Mouse (Mus musculus): ENCODE measurements around the gene Spata7. TPM values are rescaled to one million over a fixed set of nuclear protein-coding genes. Genes with fewer than 3 reads are reported as not detected.

Spata7 gene
- total and polyA plus RNA-seq, 2 experiments = 0.43 to 3.5 TPM

DNA sequence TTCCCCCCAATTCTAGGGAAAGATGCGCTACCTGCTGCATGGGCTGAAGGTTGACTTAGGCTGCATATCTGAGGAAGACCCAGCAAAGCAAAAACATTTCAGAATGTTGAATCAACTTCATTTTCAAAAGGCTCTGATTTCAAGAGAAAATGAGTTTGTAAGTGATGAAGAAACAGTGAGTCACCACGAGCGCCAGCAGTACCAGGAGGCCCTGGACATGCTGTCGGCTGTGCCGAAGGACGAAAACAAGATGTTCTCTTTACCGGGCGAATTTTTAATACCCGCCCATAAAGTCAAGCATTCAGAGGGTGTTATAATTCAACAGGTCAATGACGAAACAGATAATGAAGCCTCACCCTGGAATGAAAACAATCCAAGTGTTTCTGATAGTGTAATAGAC is 41.1 kb downstream of the Spata7 start:
- no peak for TF ChIP-seq POLR2A (IDR thresholded peaks at IDR 0.05; ENCODE audit: extremely low read depth, insufficient read depth, low read length)
- 91% methylated on average over 10 of the region's 10 CpGs for WGBS
- H3K4me3 ChIP-seq (ENCODE audit: insufficient read depth, low read depth, low read length) = no peak overlapping the region
- H3K36me3 ChIP-seq (ENCODE audit: control insufficient read depth, insufficient read depth, low read length) = no peaks in the 10 kb centered on the region
- no peaks in the 10 kb centered on the region for H3K27me3 ChIP-seq (ENCODE audit: control insufficient read depth, insufficient read depth, low read length)
- no peak for DNase-seq (ENCODE audit: extremely low read depth, low read depth, low spot score)
- no peaks in the 10 kb centered on the region for H3K79me2 ChIP-seq (ENCODE audit: control insufficient read depth, insufficient read depth, low read length)
- H3K4me1 ChIP-seq (ENCODE audit: control insufficient read depth, insufficient read depth, low read length) = no peaks in the 10 kb centered on the region
- no peak overlapping the region for H3K27ac ChIP-seq (replicated peaks; ENCODE audit: insufficient read depth, low read depth, low read length)
- H3K9ac ChIP-seq (ENCODE audit: low read depth, low read length) = no peak overlapping the region

DNA sequence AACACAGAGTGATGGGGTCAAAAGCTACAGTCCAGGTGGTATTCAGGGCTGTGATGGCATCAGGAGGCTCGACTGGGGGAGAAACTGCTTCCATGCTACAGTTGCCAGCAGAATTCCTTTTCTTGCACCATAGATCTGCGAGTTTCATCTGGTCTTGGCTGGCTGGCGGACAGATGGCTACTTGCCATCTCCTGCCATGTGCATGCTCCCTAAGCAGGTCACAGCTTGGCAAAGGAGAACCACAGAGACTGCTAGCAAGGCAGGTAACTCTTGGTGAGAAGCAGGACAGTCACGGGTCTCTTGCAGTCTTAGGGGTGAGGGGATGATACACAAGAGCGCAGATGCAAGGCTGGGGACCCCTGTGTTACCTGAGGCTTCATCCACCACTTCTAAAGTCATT is 41.9 kb downstream of the Spata7 start:
- 64% methylated on average over 5 of the region's 5 CpGs for WGBS
- Histone ChIP-seq H3K4me3 (ENCODE audit: insufficient read depth, low read depth, low read length) (no peak overlapping the region), H3K79me2 (ENCODE audit: control insufficient read depth, insufficient read depth, low read length) (no peaks in the 10 kb centered on the region), H3K9ac (ENCODE audit: low read depth, low read length) (no peak overlapping the region), H3K36me3 (ENCODE audit: control insufficient read depth, insufficient read depth, low read length) (no peaks in the 10 kb centered on the region), H3K4me1 (ENCODE audit: control insufficient read depth, insufficient read depth, low read length) (no peaks in the 10 kb centered on the region), H3K27me3 (ENCODE audit: control insufficient read depth, insufficient read depth, low read length) (no peaks in the 10 kb centered on the region), H3K27ac (replicated peaks; ENCODE audit: insufficient read depth, low read depth, low read length) (no peak overlapping the region)
- DNase-seq (ENCODE audit: extremely low read depth, low read depth, low spot score) = peak; percentile 40
- no peak for TF ChIP-seq POLR2A (IDR thresholded peaks at IDR 0.05; ENCODE audit: extremely low read depth, insufficient read depth, low read length)
- TF ChIP-seq CTCF (IDR thresholded peaks at IDR 0.05; ENCODE audit: low read depth, low read length) = no peak

DNA sequence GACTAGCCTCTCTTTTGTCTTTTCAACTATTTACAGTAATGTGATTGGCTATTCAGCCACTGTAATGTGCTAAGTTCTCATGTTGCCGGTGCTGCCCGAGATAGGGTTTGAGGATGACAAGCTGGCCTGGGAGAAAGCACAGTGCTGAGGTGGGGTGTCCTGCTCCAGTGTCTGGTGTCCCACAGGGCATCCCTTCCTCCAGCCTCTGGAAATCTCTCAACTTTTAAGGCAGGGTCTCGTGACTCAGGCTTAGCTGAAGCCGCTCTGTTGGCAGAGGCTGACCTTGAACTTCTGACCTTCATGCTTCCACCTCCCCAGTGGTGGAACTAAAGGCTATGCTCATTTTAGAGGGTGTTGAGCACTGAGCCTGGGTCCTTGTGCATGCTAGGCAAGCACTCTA is 42.5 kb downstream of the Spata7 start:
- no peak for DNase-seq (ENCODE audit: extremely low read depth, low read depth, low spot score)
- TF ChIP-seq POLR2A (IDR thresholded peaks at IDR 0.05; ENCODE audit: extremely low read depth, insufficient read depth, low read length) (no peak), CTCF (IDR thresholded peaks at IDR 0.05; ENCODE audit: low read depth, low read length) (no peak)
- Histone ChIP-seq H3K27me3 (ENCODE audit: control insufficient read depth, insufficient read depth, low read length) (no peaks in the 10 kb centered on the region), H3K4me3 (ENCODE audit: insufficient read depth, low read depth, low read length) (no peak overlapping the region), H3K4me1 (ENCODE audit: control insufficient read depth, insufficient read depth, low read length) (no peaks in the 10 kb centered on the region), H3K9ac (ENCODE audit: low read depth, low read length) (no peak overlapping the region), H3K79me2 (ENCODE audit: control insufficient read depth, insufficient read depth, low read length) (no peaks in the 10 kb centered on the region), H3K27ac (replicated peaks; ENCODE audit: insufficient read depth, low read depth, low read length) (no peak overlapping the region), H3K36me3 (ENCODE audit: control insufficient read depth, insufficient read depth, low read length) (no peaks in the 10 kb centered on the region)
- 72% methylated on average over 4 of the region's 4 CpGs for WGBS

DNA sequence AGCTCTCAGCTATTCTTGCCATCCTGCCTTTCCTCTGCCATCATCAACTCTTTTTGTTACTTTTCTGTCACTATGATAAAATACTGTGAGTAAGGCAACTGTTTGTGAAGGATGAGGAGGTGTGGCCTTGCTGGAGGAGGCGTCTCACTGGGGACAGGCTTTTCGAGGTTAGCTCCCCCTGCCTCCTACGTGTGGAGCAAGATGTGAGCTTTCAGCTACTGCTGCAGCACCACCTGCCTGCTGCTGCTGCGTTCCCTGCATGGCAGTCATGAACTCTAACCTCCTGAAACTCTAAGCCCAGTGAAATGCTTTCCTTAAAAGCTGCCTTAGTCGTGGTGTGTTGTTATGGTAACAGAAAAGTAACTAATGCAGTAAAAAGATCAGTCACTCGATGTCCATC is 45.9 kb downstream of the Spata7 start:
- H3K4me3 ChIP-seq (ENCODE audit: insufficient read depth, low read depth, low read length) = no peak overlapping the region
- TF ChIP-seq CTCF (IDR thresholded peaks at IDR 0.05; ENCODE audit: low read depth, low read length) = no peak
- TF ChIP-seq POLR2A (IDR thresholded peaks at IDR 0.05; ENCODE audit: extremely low read depth, insufficient read depth, low read length) = no peak
- WGBS = 78% methylated on average over 6 of the region's 6 CpGs

DNA sequence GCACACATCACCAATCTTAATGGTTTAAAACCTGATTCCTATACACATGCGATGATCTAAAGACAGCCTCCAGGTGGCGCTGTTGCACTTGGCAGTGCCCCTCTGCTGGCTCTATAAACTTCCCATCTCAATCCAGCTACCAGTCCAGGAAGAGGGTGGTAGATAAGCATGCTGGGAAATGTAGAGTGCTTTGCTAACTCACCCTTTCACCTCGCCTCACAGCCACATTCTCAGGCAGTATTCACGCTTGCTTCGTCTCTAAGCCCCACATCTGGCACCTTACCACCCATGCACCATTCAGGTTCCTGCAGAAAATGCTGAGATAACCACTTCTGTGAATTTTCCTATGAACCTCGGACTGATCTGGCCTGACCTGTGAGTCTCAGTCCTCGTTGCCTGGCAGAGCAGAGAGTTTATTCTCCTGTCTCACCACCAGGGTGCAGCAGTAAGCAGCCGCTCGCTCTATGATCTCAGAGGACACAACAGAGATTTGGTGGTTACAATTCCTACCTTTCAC is 46.7 kb downstream of the Spata7 start:
- Histone ChIP-seq H3K27ac (replicated peaks; ENCODE audit: insufficient read depth, low read depth, low read length) (peak overlapping the region; percentile 83), H3K4me3 (ENCODE audit: insufficient read depth, low read depth, low read length) (peak overlapping the region; percentile 52), H3K79me2 (ENCODE audit: control insufficient read depth, insufficient read depth, low read length) (no peaks in the 10 kb centered on the region), H3K4me1 (ENCODE audit: control insufficient read depth, insufficient read depth, low read length) (no peaks in the 10 kb centered on the region), H3K36me3 (ENCODE audit: control insufficient read depth, insufficient read depth, low read length) (peaks cover 14% of the 10 kb centered on the region), H3K9ac (ENCODE audit: low read depth, low read length) (peak overlapping the region; percentile 68), H3K27me3 (ENCODE audit: control insufficient read depth, insufficient read depth, low read length) (no peaks in the 10 kb centered on the region)
- 5% methylated on average over 9 of the region's 9 CpGs for WGBS
- TF ChIP-seq CTCF (IDR thresholded peaks at IDR 0.05; ENCODE audit: low read depth, low read length) (peak; percentile 93), POLR2A (IDR thresholded peaks at IDR 0.05; ENCODE audit: extremely low read depth, insufficient read depth, low read length) (no peak)
- peak; percentile 85 for DNase-seq (ENCODE audit: extremely low read depth, low read depth, low spot score)

More for the DNA sequence above, 45.9 kb downstream of the Spata7 start:
- Histone ChIP-seq H3K79me2 (ENCODE audit: control insufficient read depth, insufficient read depth, low read length) (no peaks in the 10 kb centered on the region), H3K27me3 (ENCODE audit: control insufficient read depth, insufficient read depth, low read length) (no peaks in the 10 kb centered on the region), H3K4me1 (ENCODE audit: control insufficient read depth, insufficient read depth, low read length) (no peaks in the 10 kb centered on the region), H3K27ac (replicated peaks; ENCODE audit: insufficient read depth, low read depth, low read length) (no peak overlapping the region), H3K36me3 (ENCODE audit: control insufficient read depth, insufficient read depth, low read length) (peaks cover 10% of the 10 kb centered on the region), H3K9ac (ENCODE audit: low read depth, low read length) (no peak overlapping the region)
- DNase-seq (ENCODE audit: extremely low read depth, low read depth, low spot score) = no peak

DNA sequence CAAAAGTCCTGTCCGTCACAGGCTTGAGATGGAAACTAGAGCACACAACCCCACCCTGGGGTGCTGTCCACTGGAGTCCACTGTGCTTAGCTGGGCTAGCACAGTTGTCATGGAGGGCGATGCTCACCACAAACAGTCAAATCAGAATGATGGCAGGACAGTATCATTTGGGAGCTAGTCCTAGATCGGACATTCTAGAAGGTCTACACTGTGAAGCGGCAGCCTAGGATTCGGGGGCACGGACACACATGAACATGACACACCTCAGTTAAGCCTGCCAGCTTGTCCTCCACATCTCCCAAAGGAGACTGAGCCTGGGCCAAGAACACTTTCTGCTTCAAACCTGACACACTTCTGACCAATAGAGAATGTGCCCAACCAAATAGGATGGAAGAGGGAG is 48.9 kb downstream of the Spata7 start:
- Histone ChIP-seq H3K4me3 (ENCODE audit: insufficient read depth, low read depth, low read length) (no peak overlapping the region), H3K4me1 (ENCODE audit: control insufficient read depth, insufficient read depth, low read length) (no peaks in the 10 kb centered on the region), H3K27ac (replicated peaks; ENCODE audit: insufficient read depth, low read depth, low read length) (no peak overlapping the region), H3K36me3 (ENCODE audit: control insufficient read depth, insufficient read depth, low read length) (peaks cover 31% of the 10 kb centered on the region), H3K79me2 (ENCODE audit: control insufficient read depth, insufficient read depth, low read length) (no peaks in the 10 kb centered on the region), H3K9ac (ENCODE audit: low read depth, low read length) (no peak overlapping the region), H3K27me3 (ENCODE audit: control insufficient read depth, insufficient read depth, low read length) (no peaks in the 10 kb centered on the region)
- DNase-seq (ENCODE audit: extremely low read depth, low read depth, low spot score) = no peak
- 97% methylated on average over 6 of the region's 6 CpGs for WGBS
- TF ChIP-seq CTCF (IDR thresholded peaks at IDR 0.05; ENCODE audit: low read depth, low read length) (no peak), POLR2A (IDR thresholded peaks at IDR 0.05; ENCODE audit: extremely low read depth, insufficient read depth, low read length) (no peak)

Measured in liver, adult 2 months (tissue).